Mouse (Mus musculus): ENCODE measurements around the gene Spg20. TPM values are rescaled to one million over a fixed set of nuclear protein-coding genes. Genes with fewer than 3 reads are reported as not detected.

Gene Spg20
- polyA plus RNA-seq, 1 experiment: 49.3 TPM

- H3K4me2 ChIP-seq (ENCODE audit: low read depth): no peak within 1 kb of the TSS
- H3K4me3 ChIP-seq: no peak within 1 kb of the TSS
- no peak within 1 kb of the TSS for H3ac ChIP-seq (ENCODE audit: control insufficient read depth, insufficient read length)
- no peak for TF ChIP-seq POLR2A (IDR thresholded peaks at IDR 0.05; ENCODE audit: insufficient read length, low read depth)
- TF ChIP-seq MYOD1 (IDR thresholded peaks at IDR 0.05; ENCODE audit: control insufficient read depth in 1 of 3, insufficient read length in 2 of 3, low read depth in 2 of 3): no peak
- TF ChIP-seq CEBPB (IDR thresholded peaks at IDR 0.05; ENCODE audit: insufficient read depth, poor library complexity, severe bottlenecking): no peak
- TF ChIP-seq REST (IDR thresholded peaks at IDR 0.05; ENCODE audit: insufficient read depth, insufficient read length): no peak
- no peak for TF ChIP-seq E2F4 (IDR thresholded peaks at IDR 0.05; ENCODE audit: insufficient read depth)
- no peak for TF ChIP-seq MAX (IDR thresholded peaks at IDR 0.05; ENCODE audit: low read depth)
- no peak for TF ChIP-seq SRF (IDR thresholded peaks at IDR 0.05; ENCODE audit: control insufficient read depth, insufficient read length, low read depth)
- TF ChIP-seq POLR2AphosphoS2 (IDR thresholded peaks at IDR 0.05; ENCODE audit: insufficient read length, low read depth): no peak
- no peak for TF ChIP-seq TCF12 (IDR thresholded peaks at IDR 0.05; ENCODE audit: insufficient read depth, poor library complexity, severe bottlenecking)
- no peak for TF ChIP-seq MYOG (IDR thresholded peaks at IDR 0.05; ENCODE audit: control insufficient read depth in 1 of 3, insufficient read depth in 1 of 3, insufficient read length in 2 of 3, low read depth in 2 of 3)
- no peak for TF ChIP-seq USF1 (IDR thresholded peaks at IDR 0.05; ENCODE audit: low read depth)
- TF ChIP-seq TCF3 (IDR thresholded peaks at IDR 0.05; ENCODE audit: insufficient read length, low read depth): no peak
- peaks cover 4% of the 10 kb centered on the region for H3K79me2 ChIP-seq (ENCODE audit: control insufficient read depth, insufficient read depth)
- peaks cover 50% of the 10 kb centered on the region for H3K36me3 ChIP-seq (ENCODE audit: control insufficient read depth, insufficient read depth)
- H3K27me3 ChIP-seq (ENCODE audit: control insufficient read depth, insufficient read depth, insufficient read length): no peaks in the 10 kb centered on the region
These were observed 25.1 kb downstream of the Spg20 start, which contains the start of gene Ccdc169 for GRCm38 (mm10) chr3:55137039-55137438. Ccdc169 (plus strand) TSS chr3:55137339.

- Histone ChIP-seq H3ac (ENCODE audit: control insufficient read depth, insufficient read length) (no peak overlapping the region), H3K27me3 (ENCODE audit: control insufficient read depth, insufficient read depth, insufficient read length) (no peaks in the 10 kb centered on the region), H3K4me3 (no peak overlapping the region), H3K36me3 (ENCODE audit: control insufficient read depth, insufficient read depth) (peaks cover 25% of the 10 kb centered on the region), H3K79me2 (ENCODE audit: control insufficient read depth, insufficient read depth) (no peaks in the 10 kb centered on the region), H3K4me2 (ENCODE audit: low read depth) (no peak overlapping the region)
- TF ChIP-seq SRF (IDR thresholded peaks at IDR 0.05; ENCODE audit: control insufficient read depth, insufficient read length, low read depth) (no peak), POLR2A (IDR thresholded peaks at IDR 0.05; ENCODE audit: insufficient read length, low read depth) (no peak), TCF3 (IDR thresholded peaks at IDR 0.05; ENCODE audit: insufficient read length, low read depth) (no peak), MYOG (IDR thresholded peaks at IDR 0.05; ENCODE audit: control insufficient read depth in 1 of 3, insufficient read depth in 1 of 3, insufficient read length in 2 of 3, low read depth in 2 of 3) (no peak), TCF12 (IDR thresholded peaks at IDR 0.05; ENCODE audit: insufficient read depth, poor library complexity, severe bottlenecking) (no peak), MYOD1 (IDR thresholded peaks at IDR 0.05; ENCODE audit: control insufficient read depth in 1 of 3, insufficient read length in 2 of 3, low read depth in 2 of 3) (no peak), CEBPB (IDR thresholded peaks at IDR 0.05; ENCODE audit: insufficient read depth, poor library complexity, severe bottlenecking) (no peak), E2F4 (IDR thresholded peaks at IDR 0.05; ENCODE audit: insufficient read depth) (no peak), POLR2AphosphoS2 (IDR thresholded peaks at IDR 0.05; ENCODE audit: insufficient read length, low read depth) (no peak), USF1 (IDR thresholded peaks at IDR 0.05; ENCODE audit: low read depth) (no peak)
These were observed 27.9 kb downstream of the Spg20 start for GRCm38 (mm10) chr3:55139837-55140236.

GRCm38 (mm10) chr3:55141401-55141800, 29.5 kb downstream of the Spg20 start:
- Histone ChIP-seq H3K36me3 (ENCODE audit: control insufficient read depth, insufficient read depth) (peaks cover 10% of the 10 kb centered on the region), H3K79me2 (ENCODE audit: control insufficient read depth, insufficient read depth) (no peaks in the 10 kb centered on the region)

GRCm38 (mm10) chr3:55144916-55145315, 33.0 kb downstream of the Spg20 start:
- TF ChIP-seq SRF (IDR thresholded peaks at IDR 0.05; ENCODE audit: control insufficient read depth, insufficient read length, low read depth): no peak
- no peak for TF ChIP-seq REST (IDR thresholded peaks at IDR 0.05; ENCODE audit: insufficient read depth, insufficient read length)
- TF ChIP-seq MAX (IDR thresholded peaks at IDR 0.05; ENCODE audit: low read depth): no peak
- no peak for TF ChIP-seq MYOD1 (IDR thresholded peaks at IDR 0.05; ENCODE audit: control insufficient read depth in 1 of 3, insufficient read length in 2 of 3, low read depth in 2 of 3)
- TF ChIP-seq POLR2A (IDR thresholded peaks at IDR 0.05; ENCODE audit: insufficient read length, low read depth): no peak
- TF ChIP-seq TCF12 (IDR thresholded peaks at IDR 0.05; ENCODE audit: insufficient read depth, poor library complexity, severe bottlenecking): no peak
- TF ChIP-seq MYOG (IDR thresholded peaks at IDR 0.05; ENCODE audit: control insufficient read depth in 1 of 3, insufficient read depth in 1 of 3, insufficient read length in 2 of 3, low read depth in 2 of 3): no peak
- TF ChIP-seq POLR2AphosphoS2 (IDR thresholded peaks at IDR 0.05; ENCODE audit: insufficient read length, low read depth): no peak
- TF ChIP-seq TCF3 (IDR thresholded peaks at IDR 0.05; ENCODE audit: insufficient read length, low read depth): no peak
- no peak for TF ChIP-seq E2F4 (IDR thresholded peaks at IDR 0.05; ENCODE audit: insufficient read depth)
- no peak for TF ChIP-seq USF1 (IDR thresholded peaks at IDR 0.05; ENCODE audit: low read depth)
- H3K36me3 ChIP-seq (ENCODE audit: control insufficient read depth, insufficient read depth): no peaks in the 10 kb centered on the region
- no peak overlapping the region for H3K4me3 ChIP-seq
- no peaks in the 10 kb centered on the region for H3K27me3 ChIP-seq (ENCODE audit: control insufficient read depth, insufficient read depth, insufficient read length)
- peak overlapping the region; percentile 7 for H3K4me2 ChIP-seq (ENCODE audit: low read depth)
- H3K79me2 ChIP-seq (ENCODE audit: control insufficient read depth, insufficient read depth): no peaks in the 10 kb centered on the region
- H3ac ChIP-seq (ENCODE audit: control insufficient read depth, insufficient read length): no peak overlapping the region

More at GRCm38 (mm10) chr3:55141401-55141800, 29.5 kb downstream of the Spg20 start:
- Histone ChIP-seq H3K27me3 (ENCODE audit: control insufficient read depth, insufficient read depth, insufficient read length) (no peaks in the 10 kb centered on the region), H3K4me3 (no peak overlapping the region), H3K4me2 (ENCODE audit: low read depth) (no peak overlapping the region), H3ac (ENCODE audit: control insufficient read depth, insufficient read length) (no peak overlapping the region)
- TF ChIP-seq POLR2AphosphoS2 (IDR thresholded peaks at IDR 0.05; ENCODE audit: insufficient read length, low read depth) (no peak), USF1 (IDR thresholded peaks at IDR 0.05; ENCODE audit: low read depth) (no peak), POLR2A (IDR thresholded peaks at IDR 0.05; ENCODE audit: insufficient read length, low read depth) (no peak), E2F4 (IDR thresholded peaks at IDR 0.05; ENCODE audit: insufficient read depth) (no peak), CEBPB (IDR thresholded peaks at IDR 0.05; ENCODE audit: insufficient read depth, poor library complexity, severe bottlenecking) (no peak), MYOG (IDR thresholded peaks at IDR 0.05; ENCODE audit: control insufficient read depth in 1 of 3, insufficient read depth in 1 of 3, insufficient read length in 2 of 3, low read depth in 2 of 3) (no peak), TCF3 (IDR thresholded peaks at IDR 0.05; ENCODE audit: insufficient read length, low read depth) (no peak), MYOD1 (IDR thresholded peaks at IDR 0.05; ENCODE audit: control insufficient read depth in 1 of 3, insufficient read length in 2 of 3, low read depth in 2 of 3) (no peak), REST (IDR thresholded peaks at IDR 0.05; ENCODE audit: insufficient read depth, insufficient read length) (no peak), SRF (IDR thresholded peaks at IDR 0.05; ENCODE audit: control insufficient read depth, insufficient read length, low read depth) (no peak), MAX (IDR thresholded peaks at IDR 0.05; ENCODE audit: low read depth) (no peak), TCF12 (IDR thresholded peaks at IDR 0.05; ENCODE audit: insufficient read depth, poor library complexity, severe bottlenecking) (no peak)

Measured in myocyte (in vitro differentiated cells).